Mouse (Mus musculus) MEL-GATA-1-ER (cell line): Measurements from ENCODE around the gene Itih5.

Experiments used
- DNase-seq: peaks from one replicate; pipeline ENCODE4 v3.0.0-alpha.2; 2012; ENCODE audit warnings: low read depth; ENCODE audit errors: extremely low read depth

Gene Itih5

DNA sequence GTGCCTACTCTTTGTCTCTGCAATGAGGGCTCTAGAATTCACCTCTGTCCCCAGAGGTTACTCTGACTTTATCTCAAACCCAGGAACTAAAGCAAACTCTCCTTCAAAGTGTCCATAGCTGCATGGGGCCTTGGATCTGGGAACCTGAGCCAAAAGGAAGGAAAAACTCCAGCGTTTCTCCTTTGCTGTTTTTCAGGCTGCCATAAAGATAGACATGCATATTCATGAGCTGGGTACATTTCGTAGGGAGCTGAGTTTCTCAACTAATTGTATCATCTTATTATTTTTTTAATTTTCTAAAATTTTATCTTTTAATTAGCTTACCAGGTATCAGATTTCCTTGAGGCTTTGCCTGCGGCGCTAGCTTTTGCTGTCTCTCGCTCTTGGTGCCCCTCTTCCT lies 106.7 kb downstream of the Itih5 start:
- DNase-seq: no peak

DNA sequence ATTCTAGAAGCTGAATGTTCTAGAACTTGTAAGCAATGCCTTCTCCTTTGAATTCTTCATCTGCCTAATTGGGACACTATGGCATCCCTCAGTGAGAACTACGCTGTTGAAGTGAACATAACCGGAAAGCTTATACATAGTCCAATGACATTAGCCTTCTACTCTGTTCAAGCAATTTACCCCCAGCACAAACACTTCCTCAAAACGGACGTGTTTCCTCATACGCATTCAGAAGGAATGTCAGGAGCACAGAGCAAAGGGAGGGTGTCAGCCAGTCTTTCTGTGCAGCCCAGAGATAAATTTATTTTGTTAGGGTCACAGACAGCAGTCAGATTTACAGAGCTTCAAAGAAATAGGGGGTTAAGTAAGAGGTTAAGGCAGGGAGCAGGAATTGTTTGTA lies 108.0 kb downstream of the Itih5 start:
- no peak for DNase-seq

DNA sequence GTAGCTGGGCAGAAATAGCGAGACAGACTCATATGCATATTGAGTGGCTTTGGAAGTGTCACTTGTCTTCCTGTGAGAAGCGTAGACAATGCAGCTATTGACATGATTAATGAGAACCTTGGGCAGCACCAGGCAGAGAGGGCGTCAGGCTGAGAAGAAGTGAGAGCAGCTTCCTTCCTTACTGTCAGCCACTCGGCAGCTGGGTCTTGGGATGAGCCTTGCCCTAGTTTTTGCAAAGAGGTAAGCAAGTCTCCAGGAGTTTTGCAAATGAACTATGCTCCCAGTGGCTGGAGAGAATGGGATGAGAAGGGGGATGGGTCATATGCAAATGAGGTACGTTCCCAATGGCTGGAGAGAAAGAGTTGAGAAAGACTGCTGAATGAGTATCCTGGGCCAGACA lies 109.4 kb downstream of the Itih5 start:
- DNase-seq: no peak

DNA sequence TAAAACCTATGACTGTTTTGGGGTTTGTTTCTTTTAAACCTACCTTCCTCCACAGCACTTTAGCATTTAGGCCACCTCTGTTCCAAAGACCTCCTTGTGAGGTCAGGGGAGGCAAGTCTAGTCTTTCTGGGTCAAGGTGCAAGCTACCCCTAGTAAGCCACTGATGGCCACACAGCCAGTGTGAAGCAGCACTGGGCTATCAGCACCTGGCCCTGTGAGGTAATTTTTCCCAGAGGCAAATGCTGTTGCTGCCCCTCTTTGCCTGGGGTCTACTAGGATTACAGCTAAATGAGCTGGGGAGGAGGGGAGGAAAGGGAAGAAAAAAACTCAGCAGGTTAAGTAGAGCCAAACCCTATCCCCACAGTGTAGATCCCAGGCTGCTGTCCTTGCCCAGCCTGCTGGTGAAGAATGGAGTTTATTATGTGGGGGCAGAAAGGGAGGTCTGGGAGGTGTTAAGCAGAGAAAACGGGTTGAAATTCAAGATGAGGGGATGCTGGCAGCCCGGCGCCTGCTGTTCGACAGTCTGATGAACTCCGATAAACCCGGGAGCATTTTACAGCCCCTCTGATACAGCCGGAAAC lies 110.6 kb downstream of the Itih5 start:
- no peak for DNase-seq

DNA sequence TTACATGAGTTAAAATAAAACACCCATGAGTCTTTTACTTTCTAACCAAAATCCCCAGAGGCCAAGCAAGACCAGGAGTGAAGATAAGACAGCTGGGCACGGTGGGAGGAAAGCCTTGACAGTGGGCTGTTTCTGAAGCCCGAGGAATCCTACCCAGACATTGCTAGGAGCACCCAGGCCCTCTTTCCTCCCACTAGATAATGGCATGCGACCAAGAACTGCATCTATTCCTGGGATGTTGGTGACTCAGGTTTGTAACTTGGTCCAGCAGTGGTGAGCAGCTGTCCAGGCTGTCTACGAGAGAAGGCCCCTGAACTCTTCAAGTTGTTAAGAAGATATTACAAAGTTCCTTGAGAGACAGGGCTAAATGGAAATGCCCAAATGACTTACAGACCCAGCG lies 112.5 kb downstream of the Itih5 start:
- DNase-seq: no peak

DNA sequence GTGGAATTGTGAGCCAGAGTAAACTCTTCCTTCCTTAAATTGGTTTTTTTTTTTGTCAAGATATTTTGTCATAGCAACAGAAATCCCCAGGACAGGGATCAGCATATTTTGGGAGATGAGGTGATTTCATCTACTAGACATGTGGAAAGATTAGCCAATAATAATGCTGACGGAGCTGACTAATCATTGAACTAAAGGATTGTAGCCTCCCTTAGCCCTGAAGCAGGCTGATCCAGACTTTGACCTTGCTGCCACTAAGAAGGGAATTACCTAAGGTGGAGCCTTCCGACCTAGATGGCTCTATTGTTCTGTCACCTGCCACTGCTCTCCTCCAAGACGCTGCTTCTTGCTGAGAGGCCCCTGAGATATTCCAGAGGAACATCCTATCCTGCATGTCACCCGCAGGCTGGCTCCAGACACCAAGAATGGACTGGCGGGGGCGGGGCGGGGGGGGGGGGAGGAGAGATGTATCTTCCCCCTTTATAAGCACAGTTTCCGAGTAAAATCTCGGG lies 119.3 kb downstream of the Itih5 start:
- DNase-seq: no peak

DNA sequence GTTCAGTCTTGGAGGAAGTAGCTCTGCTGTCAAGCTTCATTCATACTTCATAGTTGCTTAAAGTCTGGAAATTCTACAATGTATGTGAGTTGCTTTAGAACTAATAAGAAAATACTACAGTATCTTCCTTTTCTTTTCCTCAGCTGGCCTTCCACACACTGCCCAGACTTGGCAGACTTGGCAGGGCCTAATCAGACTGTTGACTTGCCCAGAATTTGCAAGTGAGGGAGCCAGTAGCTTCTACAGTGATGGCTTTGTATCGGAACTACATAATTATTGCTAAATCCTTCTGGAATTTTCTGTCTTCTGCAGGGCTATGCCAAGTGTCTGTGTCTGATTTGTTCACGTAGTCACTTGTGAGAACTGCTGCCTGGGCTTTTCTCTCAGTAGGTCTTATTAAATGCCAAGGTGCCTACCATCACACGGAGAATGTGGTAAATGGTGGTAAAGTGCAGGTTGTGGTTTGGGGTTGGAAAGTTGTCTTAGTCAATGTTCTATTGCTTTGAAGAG lies 120.2 kb downstream of the Itih5 start:
- DNase-seq: no peak

DNA sequence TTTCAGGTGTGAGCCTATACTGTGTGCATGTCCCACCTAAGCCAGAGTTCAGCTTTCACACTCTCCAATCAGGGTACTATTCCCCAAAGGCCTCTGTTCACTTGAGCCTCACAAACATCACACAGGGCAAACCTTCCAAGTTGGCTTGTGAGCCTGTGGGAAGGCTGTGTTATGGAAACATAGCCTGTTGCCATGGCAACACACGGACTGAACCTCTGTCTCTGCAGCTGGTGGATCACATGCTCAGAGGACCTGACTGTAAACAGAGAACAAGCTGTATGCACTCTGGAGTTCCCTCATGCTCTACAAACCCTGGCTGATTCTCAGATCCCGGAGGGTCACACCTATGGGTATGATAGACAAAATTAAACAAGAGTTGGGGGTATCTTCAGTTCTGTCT lies 122.8 kb downstream of the Itih5 start:
- no peak for DNase-seq

DNA sequence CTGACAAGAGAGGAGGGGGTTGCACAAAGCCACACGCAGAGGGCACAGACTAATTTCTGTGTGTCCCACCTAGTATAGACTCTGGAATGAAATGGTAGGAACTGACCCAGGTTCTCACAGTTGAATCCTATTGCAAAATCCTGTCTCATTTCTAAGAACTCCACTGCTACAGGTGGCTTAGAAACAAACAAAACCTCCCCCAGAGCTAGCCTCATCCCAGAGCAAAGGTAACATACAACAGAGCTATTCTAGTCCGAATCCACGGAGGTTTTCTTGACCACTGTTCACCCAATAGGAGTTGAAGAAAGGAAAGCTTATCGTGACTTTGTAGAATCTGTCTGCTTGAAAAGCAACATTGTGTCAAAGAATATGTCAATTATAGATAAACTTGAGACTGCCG lies 130.3 kb downstream of the Itih5 start:
- no peak for DNase-seq

DNA sequence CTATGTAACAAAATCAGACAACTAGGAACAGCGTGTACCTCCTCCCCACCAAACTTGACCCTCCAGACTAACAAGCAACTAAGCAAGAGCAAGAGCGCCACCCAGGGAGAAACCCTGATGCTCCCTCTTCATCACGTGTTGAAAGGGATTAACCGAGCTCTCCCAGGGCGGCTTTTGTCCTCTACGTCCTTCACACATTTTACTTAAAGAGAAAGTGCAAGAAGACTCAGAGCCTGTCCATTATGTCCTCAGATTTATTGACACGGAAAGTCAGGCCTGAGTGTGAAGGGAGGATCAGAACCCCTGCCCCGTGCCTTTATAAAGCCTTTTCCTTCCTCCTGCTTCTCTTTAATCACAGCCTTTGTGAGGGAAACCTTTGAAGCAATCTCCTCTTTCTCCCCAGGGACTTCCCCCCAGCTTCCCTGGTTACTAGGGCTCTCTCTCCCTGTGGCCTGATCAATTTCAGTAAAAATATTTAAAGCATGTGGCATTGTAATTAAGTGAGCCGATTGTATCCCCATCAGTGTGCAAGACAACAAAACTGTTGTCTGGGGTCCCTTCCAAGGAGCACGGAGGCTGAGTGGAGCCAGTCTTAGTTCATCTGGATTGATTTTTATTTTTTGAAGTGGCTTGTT lies 131.4 kb downstream of the Itih5 start:
- DNase-seq: no peak

DNA sequence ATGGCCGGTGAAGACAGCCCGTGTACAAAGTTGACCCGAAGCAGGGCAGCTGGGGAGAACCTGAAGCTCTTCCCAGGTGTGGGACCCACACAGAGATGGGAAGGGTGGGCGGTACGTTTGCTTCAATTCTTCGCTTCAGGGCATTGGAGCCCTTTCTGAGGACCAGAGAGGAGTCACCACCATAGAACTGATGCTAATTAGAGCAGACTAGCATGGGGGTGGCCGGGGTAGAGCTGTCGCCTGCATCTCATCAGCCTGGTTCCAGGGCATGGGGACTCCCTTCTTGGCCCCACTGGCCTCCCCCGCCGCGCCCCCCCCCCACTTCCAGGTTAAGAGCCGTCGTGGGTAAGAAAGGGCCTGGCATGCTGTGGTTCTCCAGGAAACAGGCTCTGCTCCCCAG lies 132.6 kb downstream of the Itih5 start:
- no peak for DNase-seq

DNA sequence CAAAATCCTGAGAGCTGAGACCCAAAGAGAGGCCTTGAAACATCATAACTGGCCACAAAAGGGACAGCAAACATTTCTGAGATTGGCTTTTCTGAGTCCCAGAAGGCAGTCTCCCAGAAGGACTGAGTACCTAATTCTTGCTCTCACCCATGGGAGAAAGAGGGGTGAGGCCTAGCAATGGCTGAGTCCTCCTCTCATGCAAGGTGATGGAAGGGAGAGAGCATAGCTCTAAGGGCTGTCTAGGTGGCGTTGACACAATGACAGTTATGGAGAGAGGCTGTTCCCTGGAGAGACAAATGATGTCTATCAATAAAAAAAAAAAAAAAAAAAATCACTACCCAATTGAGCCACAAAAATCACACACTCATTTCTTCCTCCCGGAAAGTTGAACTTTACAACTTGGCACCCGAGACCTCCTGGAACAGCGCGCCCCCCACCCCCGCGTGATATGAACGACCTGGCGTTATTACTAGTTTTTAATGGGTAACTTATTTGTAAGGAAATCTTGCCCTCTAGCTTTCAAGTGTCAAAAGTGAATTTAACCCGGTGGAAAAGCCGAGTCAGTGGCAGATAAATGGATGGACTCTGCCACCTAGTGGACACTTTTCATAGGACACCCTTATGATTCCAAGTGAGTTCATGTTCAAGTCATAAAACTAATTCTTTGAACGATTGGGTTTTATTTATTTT lies 134.9 kb downstream of the Itih5 start:
- DNase-seq: peak; percentile 62

DNA sequence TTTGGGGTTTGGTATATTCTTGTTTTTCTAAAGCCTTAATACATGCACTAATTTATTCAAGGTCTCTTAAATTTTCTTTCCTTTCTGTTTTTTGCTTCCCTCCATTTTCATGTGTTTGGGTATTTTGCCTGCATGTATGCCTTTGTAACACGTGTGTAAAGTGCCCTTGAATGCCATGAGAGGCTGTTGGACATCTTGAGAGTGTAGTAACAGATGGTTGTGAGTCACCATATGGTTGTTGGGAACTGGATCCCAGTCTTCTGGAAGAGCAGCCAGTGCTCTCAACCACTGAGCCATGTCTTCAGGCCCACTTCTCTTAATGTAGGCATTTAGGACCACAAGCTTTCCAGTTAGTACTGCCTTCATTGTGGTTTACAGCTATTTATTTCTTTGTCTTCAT lies 135.5 kb downstream of the Itih5 start:
- DNase-seq: no peak

DNA sequence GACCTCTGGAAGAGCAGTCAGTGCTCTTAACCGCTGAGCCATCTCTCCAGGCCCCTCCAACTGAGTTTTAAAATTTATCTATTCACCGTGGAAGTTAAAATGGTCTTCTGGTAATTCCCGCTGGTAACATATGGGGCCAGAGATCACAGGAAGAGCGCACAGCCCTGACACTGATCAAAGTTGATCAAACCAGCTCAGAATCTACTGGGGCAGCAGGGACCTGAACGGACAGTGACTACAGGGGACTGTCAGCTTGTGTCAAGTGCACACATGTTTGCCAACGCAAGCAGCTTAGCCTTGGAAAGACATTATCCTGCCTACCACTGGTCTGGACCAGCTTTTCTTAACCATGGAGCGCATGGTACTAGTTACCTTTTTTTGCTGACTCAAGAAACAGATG lies 136.7 kb downstream of the Itih5 start:
- DNase-seq: no peak

DNA sequence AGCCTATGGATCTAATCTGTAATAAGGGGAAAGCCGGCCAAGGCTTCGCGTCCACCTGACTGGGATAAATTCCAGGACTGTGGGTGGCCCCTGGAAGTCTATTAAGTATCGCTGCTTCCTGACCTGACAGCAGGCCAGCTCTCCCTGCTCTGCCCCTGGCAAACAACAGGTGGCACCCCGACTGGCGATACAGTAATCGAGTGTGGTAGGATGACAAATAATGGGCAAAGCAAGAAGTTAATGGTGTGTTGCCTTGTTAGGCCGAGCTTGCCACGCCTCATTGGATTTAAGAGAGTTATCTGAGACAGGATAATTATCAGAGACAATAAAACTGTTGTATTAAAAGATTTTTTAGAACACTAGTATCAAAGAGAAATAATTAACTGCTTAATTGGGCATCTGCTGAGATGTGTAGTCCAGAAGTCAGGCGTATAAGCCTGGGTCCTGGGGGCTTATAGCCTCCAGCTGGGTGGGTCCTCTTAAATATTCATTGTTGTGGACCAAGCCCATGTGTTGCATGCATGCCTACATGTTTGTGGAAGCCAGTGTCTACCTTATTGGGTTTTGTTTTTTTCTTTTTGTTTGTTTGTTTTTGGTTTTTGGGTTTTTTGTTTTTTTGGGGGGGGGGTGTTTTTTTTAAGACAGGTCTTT lies 140.3 kb downstream of the Itih5 start:
- no peak for DNase-seq

DNA sequence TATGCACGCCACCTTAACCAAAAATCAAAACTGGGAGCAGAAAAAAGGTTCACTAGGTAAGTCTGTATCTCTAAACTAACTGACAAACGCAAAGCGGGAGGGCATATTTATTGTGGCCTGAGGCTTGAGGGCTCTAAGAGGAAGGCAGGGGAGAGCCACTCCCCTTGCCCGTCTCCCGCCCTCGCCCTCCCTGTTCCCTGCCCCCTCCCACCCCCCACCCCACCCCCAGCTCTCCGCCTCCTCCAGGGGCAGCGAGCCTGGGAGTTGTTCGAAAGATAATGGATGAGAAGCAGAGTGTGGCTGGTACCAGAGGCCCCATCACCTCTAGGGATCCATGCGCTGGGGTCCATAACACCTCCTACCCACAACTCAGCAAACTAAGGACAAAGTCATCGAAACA lies 142.5 kb downstream of the Itih5 start:
- no peak for DNase-seq

DNA sequence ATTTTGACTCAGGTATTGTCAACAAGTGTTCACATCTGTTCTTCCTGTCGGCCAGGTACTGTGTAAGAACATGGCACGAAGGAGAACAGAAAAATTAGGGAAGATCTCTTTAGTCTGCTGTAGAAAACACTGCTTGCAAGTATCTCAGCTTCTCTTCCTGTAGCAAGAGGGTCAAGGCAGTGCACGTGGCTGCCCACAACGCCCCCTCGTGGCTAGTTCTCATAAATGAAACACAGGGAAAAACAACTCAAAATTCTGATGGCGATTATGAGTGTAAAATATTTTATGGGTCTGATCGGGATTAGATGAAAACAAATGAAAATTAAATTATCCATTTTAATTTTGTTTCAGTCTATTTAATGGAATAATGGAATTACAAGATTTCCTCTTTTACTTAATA lies 146.9 kb downstream of the Itih5 start:
- no peak for DNase-seq

DNA sequence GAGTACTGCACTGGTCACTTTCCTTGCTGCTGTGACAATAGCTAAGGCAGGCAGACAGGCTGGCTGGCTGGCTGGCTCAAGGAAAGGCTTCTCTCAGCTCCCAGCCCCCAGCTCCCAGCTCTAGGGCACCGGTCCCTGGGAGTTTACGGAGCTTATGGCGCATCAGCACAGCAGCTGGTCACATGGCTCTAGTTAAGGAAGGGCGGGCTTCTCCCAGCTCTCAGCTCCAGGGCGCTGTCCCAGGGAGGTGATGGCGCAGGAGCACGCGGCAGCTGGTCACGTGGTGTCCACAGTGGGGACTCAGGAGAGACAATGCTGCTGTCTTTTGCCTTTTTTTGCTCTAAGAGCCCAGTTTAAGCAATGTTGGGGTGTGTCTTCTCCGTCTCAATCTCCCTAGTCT lies 147.4 kb downstream of the Itih5 start:
- no peak for DNase-seq

DNA sequence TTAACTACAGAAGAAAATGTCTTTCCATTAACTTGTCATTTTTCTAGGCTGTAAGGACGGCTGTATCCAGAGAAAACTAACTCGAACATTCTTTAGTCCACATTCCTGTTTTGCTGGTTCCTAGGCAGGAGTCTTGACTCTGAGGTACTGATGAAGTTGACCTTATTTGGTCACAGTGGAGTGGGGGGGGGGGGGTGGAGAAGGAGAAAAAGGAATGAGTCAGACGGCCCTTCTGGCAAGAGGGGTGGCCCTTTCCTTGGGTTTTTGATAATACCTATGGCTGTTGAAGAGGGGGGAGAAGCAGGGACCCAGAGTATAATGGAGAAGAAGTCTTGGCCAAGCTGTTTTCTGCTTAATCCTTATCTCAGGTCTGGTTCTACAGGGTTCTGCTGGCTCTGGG lies 148.0 kb downstream of the Itih5 start:
- no peak for DNase-seq

DNA sequence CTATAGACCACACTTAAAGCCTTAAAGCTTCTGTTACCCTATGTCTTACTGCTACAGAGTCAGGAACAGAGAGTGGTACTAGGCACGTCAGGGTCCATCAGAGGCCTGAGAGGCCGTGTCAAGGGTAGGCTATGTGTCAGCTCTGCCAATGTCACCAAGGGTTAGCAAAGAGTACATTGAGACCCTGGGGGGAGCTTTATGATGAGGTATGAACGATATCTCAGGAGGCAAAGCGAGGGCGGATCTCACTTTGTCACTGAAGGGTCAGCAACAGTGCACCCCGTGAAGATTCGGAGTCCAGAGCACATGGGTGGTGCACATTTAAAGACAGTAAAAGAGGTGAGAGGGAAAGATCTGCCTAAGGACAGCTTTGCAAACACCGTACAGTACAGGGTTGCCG lies 148.6 kb downstream of the Itih5 start:
- no peak for DNase-seq

DNA sequence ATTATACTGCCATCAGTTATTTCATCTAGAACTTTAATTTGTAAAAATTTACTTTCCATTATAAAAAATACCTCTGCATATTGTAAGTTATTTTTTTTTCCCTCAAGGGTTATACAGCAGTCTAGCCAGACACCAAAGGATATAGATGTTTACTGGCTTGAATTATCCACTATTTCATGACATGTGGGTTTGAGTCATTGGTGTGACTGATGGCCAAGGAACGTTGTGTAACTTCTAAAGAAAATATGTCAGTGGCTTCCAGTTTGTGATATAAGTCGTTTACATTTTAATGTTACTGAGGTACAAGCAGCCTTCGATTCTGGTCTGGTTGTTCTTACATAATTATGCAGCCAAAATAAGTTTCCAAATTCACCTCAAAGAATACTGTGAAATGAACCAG lies 151.5 kb downstream of the Itih5 start:
- no peak for DNase-seq
